Mouse (Mus musculus) mouse trophoblast stem cell (cell line): ENCODE measurements around the gene Mrpl30.

Source experiments
- in situ Hi-C, 2 experiments: fragments of 300-500 bp; cut with MseI, MboI; formaldehyde crosslinking; loops; 2 replicates in 1 of 2; 3 replicates in 1 of 2; pipeline ENCODE4 v1.15.1; 2025

The Mrpl30 gene

DNA sequence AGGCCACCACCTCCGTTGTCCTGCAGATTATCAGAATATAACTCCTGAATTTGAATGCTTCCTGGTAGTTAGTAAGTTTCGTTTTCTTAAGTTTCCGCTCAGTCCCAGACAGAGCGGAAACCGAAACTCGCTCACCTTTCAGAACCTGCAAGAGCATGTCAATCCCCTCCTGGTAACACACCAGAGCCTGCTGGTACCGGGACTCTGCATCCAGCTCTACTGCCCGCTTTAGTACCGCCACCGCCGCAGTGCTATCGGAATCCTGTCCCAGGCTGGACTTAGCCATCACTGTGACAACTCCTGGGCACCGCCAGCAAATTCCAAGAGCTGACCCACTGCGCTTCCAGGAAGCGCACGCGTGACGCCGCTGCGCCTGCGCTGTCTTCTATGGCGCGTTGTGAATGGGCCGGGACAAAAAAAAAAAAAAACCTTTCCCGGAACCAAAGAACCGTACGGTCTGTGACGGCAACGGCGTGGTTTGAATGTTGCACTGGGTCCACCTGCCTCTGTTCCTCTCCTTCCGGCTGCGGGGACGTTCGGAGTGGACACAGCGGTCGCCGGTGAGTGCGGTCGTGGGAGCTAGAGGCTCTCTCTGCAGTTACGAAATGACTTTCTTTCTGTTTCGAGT lies at the start of gene Mrpl30, which contains the start of gene Mitd1:
Mrpl30 (plus strand) TSS at position 453 of the 628 bp plus-strand sequence.
Mitd1 (minus strand) TSS at position 387 of the 628 bp plus-strand sequence.
- in situ Hi-C loops: no loop called here

DNA sequence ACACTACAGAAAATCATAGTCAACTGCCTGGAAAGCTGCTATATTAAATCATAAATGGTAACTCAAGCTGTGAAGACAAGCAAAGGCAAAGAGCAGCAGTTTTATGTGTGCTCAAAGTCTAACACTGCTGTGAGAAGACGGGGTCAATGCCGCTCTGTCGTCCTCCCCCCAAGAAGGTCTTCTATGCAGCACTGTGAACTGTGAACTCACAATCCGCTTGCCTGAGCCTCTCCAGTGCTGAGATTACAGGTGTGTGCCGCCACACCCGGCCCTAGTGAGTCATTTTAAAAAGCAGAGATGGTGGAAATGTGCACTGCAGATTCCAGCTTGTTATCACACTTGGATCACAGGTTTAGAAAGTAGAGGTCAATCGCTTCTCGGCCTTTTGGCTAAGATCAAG lies 43.4 kb upstream of the Mrpl30 start:
- in situ Hi-C loops: no loop called here

DNA sequence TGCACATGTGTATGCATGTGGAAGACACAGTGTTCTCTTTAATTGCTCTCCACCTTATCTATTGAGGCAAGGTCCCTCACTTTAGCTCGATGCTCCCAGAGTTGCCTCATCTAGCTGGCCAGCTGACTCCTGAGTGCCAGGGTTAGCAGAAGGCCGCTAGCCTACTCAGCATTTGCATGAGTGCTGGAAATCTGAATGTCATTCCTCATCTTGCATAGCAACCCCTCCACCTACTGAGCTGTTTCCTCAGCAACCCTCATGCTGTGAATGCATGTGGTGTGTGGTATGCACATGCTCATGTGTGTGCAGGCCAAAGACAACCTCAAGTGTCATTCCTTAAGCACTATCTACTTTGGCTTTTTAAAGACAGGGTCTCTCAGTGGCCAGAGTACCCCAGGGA lies 39.6 kb upstream of the Mrpl30 start:
- in situ Hi-C loops: no loop called here

DNA sequence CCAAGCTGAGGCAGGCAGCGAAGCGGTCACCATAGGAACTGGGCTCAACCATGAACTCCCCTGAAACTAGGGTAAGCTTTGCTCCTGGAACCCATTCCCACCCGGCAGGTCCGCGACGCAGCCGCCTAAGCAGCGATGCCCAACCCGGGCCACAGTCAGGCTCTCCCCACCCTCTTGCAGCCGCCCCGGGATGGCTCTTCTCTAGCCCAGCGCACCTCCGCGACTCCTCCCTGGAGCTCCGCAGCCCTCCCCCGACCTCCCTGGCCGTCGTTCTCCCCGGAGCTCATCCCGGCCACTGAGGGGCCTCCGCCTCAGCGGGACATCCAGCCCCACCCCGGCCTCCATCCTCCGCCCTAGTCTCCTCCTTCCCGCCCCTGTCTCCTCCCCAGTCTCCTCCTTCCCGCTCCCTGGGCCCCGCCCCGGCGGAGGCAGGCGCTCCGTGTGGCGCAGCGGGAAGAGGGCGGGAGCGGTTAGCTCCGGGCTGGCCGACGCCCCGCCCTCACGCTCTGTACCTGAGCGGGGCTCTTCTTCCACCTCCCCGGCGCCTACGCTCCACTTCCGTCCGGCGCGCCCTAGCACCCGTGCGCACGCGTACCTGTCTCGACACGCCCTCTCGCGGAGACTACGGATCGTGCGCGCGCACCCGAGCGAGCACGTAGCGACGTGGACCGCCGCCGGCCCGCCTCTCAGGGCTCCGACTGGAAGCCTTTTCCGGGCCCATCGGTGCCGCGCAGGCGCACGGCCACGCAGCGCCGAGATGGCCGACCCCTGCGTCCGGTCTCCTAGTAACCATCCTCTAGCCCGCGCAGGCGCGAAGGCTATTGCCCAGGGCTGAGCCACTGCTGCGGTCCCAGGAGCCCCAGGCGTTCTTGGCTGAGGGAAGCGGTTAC lies 25.5 kb upstream of the Mrpl30 start:
- in situ Hi-C loops: loop anchor here (10.0 kb wide), 3 partner anchors 140 to 190 kb away; partner anchors contain the start of gene 2010300C02Rik (in 1 of the 2)

DNA sequence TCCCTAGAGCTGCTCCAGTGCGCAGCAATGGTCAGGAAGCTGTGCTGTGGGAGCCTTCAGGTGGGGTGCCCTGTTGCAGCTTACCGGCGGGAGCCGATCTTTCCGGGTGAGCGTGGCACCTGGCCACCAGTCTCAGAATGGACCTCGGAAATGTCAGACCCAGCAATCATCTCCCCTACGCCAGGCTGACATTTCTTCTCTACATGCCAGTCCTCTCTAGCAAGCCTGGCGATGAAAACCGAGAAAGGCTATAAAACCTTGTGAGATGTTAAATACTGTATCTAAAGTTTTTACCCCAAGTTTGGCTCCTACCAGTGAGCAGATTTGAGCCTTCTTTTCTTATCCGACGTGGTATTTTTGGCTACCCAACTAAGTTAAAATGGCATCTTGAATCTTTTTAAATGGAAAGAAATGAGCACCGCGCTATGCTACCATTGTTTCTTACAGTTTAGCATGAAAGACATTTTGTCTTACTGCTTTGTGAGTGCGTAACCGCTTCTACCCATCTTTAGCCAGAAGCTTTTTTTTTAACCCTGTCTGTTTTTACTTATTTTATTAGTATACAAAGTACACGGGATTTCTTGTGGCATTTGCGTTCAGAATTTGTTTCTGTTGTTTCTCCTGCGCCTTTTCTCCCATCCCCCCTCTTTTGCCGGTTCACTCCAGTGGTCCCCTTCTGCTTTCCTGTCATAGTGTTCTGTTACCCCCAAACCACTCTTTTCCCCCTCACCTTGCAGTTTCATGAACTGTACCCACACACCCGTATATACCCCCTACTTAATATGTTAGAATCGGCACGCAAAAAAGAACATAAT lies 24.7 kb upstream of the Mrpl30 start:
- in situ Hi-C loops: loop anchor here (10.0 kb wide), 3 partner anchors 141 to 191 kb away; partner anchors contain the start of gene 2010300C02Rik (in 1 of the 2)

DNA sequence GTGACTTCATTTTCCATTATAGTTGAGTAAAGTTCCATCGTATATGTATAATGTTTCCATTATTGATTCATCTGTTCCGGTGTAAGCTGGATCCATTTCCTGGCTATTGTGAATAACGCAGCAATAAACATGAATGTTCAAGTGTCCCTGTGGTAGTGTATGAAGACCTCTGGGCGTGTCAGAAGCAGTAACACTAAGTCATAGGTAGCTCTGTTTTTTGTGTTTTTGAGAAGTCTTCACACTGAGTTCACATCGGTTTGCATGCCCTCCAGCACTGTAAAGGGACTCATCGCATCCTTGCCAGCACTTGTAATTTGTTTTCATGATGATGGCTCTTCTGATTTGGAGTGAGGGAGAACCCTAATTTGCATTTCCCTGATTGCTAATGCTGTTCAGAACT lies 24.0 kb upstream of the Mrpl30 start, which contains the start of gene Tsga10:
Tsga10 (minus strand) TSS at position 144 of the 400 bp plus-strand sequence.
- in situ Hi-C loops: loop anchor here (10.0 kb wide), 3 partner anchors 141 to 191 kb away; partner anchors contain the start of gene 2010300C02Rik (in 1 of the 2)

DNA sequence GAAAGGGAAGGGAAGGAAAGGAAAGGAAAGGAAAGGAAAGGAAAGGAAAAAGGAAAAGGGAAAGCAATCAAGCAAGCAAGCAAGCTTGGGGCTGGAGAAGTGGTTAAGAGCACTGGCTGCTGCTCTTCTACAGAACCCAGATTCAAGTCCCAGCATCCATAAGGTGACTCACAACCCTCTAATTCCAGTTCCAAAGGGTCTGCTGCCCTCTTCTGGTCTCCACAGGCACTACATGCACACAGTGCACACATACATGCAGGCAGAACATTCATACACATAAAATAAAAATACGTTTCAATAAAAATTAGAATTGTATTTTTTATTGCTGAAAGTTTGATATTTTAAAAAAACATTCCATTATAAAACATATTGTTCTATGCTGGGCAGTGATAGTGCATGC lies 23.2 kb upstream of the Mrpl30 start:
- in situ Hi-C loops: loop anchor here (10.0 kb wide), 3 partner anchors 142 to 192 kb away; partner anchors contain the start of gene 2010300C02Rik (in 1 of the 2)

DNA sequence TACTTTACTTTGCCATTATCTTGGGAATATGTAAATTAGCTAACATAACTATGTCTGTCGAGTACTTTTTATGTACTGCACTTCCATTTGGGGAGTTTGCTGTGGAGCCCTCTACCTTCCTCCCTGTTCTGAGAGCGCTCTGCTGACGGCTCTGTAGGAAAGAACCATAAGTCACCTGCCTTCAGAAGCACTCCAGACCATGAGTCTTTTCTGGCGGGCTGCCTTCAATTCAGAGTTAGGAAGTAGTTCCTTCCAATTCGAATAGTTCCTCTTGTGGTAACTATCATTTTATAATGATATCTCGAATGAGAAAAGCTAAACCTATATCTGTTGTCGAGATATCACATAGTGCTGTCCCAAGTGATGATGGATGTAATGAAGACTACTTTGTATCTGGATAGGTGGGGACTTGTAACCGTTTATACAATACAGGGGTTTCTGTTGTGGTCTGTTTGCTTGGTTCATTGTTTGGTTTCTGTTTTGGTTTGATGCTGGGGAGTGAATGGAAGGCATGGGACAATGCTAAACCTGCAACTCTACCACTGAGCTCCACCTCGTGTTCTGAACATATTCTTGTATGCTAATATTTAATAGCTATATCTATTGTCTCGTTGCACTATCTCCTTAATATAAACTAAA lies 22.5 kb upstream of the Mrpl30 start:
- in situ Hi-C loops: loop anchor here (10.0 kb wide), 3 partner anchors 143 to 193 kb away; partner anchors contain the start of gene 2010300C02Rik (in 1 of the 2)

DNA sequence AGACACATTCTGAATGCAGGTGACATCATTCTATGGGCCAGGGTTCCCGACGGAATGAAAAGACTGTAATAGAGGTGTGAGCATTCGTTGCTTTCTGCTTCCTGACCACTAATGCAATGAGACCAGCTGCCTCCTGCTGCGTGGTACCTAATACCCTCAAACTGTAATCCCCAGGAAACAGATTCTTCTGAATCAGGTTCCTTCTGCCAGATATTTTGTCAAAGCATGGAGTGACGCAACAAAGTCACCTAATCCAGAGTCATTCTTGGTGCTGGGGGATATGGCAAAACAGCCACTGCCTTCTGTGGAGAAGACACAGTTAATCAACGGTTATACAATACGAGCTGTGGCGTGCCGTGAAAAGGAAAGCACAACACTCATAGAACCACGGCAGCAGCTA lies 21.6 kb upstream of the Mrpl30 start:
- in situ Hi-C loops: loop anchor here (10.0 kb wide), 3 partner anchors 144 to 194 kb away; partner anchors contain the start of gene 2010300C02Rik (in 1 of the 2)

DNA sequence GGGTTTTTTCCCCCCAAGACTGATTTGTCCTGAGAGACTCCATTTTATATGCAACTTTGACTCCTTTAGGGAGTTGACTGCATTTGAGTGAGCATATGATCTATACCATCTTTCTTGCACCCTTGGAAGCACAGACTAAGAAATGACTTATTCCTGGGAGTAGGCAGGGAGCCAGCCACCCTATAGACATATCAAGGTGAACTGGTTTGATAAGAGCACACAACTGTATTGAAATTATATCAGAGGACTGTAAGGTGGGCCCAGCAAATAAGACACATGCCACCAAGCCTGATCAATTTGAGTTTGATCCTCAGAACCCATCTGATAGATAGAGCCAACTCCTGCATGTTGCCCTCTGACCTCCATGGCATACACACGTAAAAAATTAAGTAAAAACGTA lies 20.9 kb upstream of the Mrpl30 start:
- in situ Hi-C loops: loop anchor here (10.0 kb wide), 3 partner anchors 145 to 195 kb away; partner anchors contain the start of gene 2010300C02Rik (in 1 of the 2)

DNA sequence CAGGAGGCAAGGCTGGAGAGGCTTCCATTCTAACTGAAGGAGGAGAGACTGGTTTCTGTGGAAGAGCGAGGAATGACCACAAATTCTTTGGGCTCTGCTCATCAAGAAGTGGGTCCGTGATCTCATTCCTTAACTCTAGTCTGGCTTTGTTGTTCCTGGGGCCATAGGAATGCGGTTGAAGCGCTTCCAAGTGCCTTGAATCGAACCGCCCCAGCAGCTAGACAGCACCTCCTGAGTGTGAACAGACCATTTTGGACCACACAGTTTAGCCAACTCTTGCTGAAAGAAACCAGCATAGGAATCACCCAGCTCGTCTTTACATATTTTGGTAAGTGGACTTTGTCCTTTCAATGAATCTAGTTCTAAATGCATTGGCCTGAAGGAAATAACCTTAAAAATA lies 18.6 kb upstream of the Mrpl30 start, which contains the start of gene Lipt1:
Lipt1 (plus strand) TSS at position 35 of the 400 bp plus-strand sequence.
- in situ Hi-C loops: no loop called here

DNA sequence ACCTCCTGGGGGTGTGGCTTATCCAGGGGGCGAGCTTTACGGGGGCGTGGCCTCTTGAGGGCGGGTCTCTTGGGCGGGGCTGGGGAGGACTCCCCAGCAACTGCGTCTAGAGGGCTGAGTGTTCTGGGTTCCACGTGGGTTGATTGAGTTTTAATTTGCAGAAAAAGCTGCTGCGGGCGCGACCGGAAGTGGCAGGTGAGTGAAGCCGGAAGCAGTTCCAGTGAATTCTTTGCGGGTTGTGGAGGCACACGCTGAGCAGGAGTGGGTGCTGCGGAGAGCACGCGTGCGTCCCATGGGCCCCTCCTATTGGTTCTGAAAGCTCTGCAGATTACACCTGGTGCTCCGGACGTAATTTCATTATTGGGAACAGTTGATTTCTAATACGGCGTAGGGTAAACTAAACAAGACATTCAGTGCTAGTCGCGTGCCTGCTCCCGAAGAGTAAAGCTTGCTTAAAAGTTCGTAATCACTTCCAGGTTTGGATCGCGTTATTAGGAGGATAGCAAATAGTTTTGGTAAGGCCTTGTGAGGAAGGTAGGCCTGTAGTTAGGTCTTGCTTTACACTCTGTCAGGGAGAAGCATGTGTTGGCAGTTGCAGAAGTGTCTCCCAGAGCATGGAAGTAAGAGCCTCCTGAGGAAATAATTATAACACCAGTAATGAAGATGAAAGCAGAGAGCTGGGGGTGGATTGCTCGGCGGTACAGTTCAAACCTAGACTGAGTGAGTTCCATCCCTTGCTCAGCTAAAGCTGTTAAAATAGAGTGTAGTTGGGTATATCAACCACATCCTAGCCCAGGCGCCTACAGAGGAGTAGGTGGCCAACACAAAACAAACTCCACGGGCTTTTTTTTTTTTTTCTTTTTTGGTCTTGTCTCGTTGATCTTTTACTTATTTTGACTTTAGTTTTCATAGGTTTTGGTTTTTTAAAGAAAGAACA lies 17.9 kb upstream of the Mrpl30 start:
- in situ Hi-C loops: no loop called here

DNA sequence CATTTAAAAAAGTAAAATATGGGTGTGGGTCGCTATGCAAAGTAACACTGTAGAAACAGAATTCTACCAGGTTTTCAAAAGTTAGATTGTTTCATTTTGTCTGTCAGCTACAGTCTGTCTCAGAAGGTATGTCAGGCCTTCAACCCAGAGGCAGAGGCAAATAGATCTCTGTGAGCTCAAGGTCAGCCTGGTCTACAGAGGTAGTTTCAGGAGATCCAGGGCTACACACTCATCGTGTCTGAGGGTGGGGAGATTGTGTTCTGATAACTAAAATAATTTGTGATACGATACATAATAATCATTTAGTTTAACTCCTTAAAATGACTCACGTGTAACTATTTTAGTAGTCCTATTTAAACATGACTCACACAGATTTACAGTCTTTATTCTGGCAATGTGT lies 17.1 kb upstream of the Mrpl30 start:
- in situ Hi-C loops: no loop called here

DNA sequence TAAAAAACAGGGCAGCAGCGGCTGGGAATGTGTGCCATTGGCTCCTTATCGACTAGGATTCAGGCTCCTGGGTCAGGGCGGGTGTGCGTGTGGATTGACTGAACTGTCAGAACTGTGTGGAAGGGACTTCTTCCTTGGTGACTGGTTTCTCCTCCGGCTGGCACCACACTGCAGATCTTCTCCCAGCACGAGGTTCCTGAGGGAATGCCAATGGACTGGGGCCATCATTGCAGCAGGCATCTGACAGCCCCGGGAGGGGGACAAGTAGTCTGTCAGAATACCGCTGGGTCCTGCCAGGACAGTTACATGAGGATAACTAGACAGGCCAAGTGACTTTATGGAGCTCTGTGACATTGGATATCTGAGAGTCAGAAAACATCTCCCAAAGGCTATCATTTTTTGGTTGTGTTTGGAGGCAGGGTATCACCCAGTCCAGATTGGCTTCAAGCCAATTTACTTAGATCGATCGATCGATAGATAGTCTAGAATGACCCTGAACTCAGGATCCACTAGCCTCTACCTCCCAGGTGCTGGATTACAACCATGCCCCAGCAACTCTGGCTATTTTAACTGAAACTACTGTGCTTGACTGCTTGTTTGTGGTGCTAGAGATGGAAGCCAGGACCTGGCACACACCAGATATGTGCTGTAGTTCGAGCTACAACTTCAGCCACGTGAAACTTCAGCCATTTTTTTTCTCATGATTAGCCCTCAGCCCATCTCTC lies 12.4 kb upstream of the Mrpl30 start:
- in situ Hi-C loops: no loop called here

DNA sequence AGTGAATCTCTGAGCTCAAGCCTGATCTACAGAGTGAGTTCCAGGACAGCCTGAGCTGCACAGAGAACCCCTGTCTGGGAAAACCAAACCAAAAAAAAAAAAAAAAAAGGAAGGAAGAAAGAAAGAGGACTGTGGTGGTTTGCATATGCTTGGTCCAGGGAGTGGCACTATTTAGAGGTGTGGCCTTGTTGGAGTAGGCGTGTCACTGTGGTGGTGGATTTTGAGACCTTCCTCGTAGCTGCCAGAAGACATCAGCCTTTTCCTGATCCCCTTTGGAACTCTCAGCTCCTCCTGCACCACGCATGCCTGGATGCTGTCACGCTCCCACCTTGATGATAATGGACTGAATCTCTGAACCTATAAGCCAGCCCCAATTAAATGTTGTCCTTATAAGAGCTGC lies 6.9 kb upstream of the Mrpl30 start:
- in situ Hi-C loops: no loop called here

DNA sequence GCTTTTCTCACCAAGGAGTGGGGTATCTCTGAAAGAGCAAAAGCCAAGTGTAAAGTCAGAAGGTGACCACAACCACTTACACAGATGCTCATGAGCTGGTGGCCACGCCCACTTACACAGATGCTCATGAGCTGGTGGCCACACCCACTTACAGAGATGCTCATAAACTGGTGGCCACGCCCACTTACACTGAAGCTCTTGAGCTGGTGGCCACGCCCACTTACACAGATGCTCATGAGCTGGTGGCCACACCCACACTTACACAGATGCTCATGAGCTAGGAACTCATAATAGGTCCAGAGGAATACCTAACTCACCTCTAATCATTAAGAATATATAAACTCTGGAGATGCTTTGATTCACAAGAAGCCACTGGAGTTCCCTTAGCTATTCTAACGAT lies 5.8 kb upstream of the Mrpl30 start:
- in situ Hi-C loops: no loop called here

DNA sequence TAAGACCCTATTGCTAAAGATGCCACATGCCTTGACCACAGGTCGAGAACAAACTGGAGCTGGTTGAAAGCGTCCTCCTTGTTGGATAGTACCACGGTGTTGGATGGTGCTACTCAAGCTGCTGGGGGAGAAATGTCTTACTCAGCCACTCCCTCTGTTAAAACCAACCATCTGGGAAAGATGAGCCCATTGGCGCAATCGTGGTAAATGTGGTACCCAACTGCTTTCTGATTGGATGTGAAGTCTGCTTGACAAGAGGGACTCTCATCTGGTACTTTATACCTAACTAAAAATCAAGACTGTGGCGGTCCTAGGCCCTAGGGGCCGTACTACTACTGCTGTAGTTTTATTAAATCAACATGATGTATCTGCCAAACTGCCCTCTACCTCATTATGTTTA lies 1.1 kb upstream of the Mrpl30 start:
- in situ Hi-C loops: no loop called here

DNA sequence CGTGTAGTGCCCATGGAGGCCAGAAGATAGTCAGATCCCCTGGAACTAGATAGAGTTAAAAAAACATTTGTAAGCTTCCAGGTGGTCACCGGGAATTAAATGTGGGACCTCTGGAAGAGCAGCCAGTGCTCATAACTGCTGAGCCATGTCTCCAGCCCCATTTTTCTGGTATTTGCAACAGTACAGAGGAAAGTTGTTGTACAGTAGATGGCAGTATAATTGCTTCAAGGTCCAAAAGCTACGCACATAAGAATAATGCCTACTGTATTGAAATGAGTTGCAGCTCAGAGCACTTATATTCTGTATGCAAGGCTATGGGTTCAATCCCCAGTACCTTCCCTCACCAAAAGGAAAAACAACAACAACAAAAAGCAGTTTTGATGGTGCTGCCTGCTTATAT lies 1.1 kb downstream of the Mrpl30 start:
- in situ Hi-C loops: no loop called here

DNA sequence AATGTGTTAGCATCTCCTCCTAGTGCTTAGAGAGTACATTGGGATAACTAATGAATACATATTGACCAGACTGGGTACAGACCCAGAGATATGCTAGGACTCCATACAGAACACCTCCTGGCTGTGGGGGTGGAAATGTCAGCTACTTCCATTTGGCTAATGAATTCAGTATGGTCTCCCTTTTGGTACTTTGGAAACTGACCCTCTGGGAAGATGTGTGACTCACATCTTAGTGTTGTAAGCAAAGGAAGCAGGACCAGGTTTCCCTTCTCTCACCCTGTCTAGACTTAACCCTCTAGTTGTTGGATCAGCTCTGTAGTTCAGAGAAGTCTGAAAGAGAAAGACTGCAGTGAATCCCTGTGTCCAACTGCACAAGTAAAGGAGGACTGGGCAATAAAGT lies 4.3 kb downstream of the Mrpl30 start:
- in situ Hi-C loops: no loop called here
